Mouse (Mus musculus): ENCODE measurements around the gene Itga7. TPM values are rescaled to one million over a fixed set of nuclear protein-coding genes. Genes with fewer than 3 reads are reported as not detected.
"Not testable (repeated sequence)": the region's sequence is repeated elsewhere in the genome, so short reads cannot be mapped to it uniquely, and the experiment has no call there.

Itga7 gene
- total RNA-seq, 2 experiments from 2014 or later = 10.4 to 16.0 TPM

GRCm38 (mm10) chr10:128980644-128981365, 47.2 kb downstream of the Itga7 start:
- DNase-seq = no peak

GRCm38 (mm10) chr10:128989131-128989530, 55.5 kb downstream of the Itga7 start, which contains the start of gene Olfr9:
Gene Olfr9, plus strand, starts transcription at chr10:128989431.
- DNase-seq = not testable (repeated sequence)

- not testable (repeated sequence) for DNase-seq
Measured at GRCm38 (mm10) chr10:128990129-128990850, 56.7 kb downstream of the Itga7 start.

- DNase-seq = no peak
Measured at GRCm38 (mm10) chr10:128990994-128991393, 57.4 kb downstream of the Itga7 start.

GRCm38 (mm10) chr10:128995796-128996195, 62.2 kb downstream of the Itga7 start:
- no peak for DNase-seq

GRCm38 (mm10) chr10:128996523-128997040, 63.0 kb downstream of the Itga7 start:
- no peak for DNase-seq

- no peak for DNase-seq
Measured at GRCm38 (mm10) chr10:129004032-129004920, 70.7 kb downstream of the Itga7 start.

Other genes with a start within 250 kb of the Itga7 start
- gene Rab5b, start 237.6 kb upstream of the Itga7 start, total RNA-seq (2021) = 100 to 1,000 TPM; 111 to 125 TPM
- 1 to 10 TPM in 1 of 2 experiments, under 1 TPM in 1; 0.82 to 1.4 TPM for gene Pmel, start 229.6 kb upstream of the Itga7 start, total RNA-seq (2021)
- gene Cdk2, start 228.8 kb upstream of the Itga7 start, total RNA-seq (2021) = 10 to 100 TPM; 17.4 to 19.7 TPM
- gene Dgka, start 189.0 kb upstream of the Itga7 start, total RNA-seq (2021) = 10 to 100 TPM; 16.2 to 20.2 TPM
- 10 to 100 TPM; 20.8 to 21.9 TPM for gene Pym1, start 185.9 kb upstream of the Itga7 start, total RNA-seq (2021)
- 10 to 100 TPM; 39.7 to 57.0 TPM for gene Mmp19, start 142.9 kb upstream of the Itga7 start, total RNA-seq (2021)
- 10 to 100 TPM; 60.1 to 77.1 TPM for gene Dnajc14, start 129.8 kb upstream of the Itga7 start, total RNA-seq (2021)
- 1 to 10 TPM; 7.6 to 8.9 TPM for gene Tmem198b, start 129.4 kb upstream of the Itga7 start, total RNA-seq (2021)
- gene Sarnp, start 116.5 kb upstream of the Itga7 start, total RNA-seq (2021) = 10 to 100 TPM; 50.4 to 60.8 TPM
- 10 to 100 TPM; 41.8 to 43.8 TPM for gene Ormdl2, start 112.2 kb upstream of the Itga7 start, total RNA-seq (2021)
- gene Gdf11, start 42.1 kb upstream of the Itga7 start, total RNA-seq (2021) = 1 to 10 TPM; 1.7 to 2.3 TPM
- gene Cd63, start 32.8 kb upstream of the Itga7 start, total RNA-seq (2021) = 100 to 1,000 TPM; 285 to 398 TPM
- gene Rdh5, start 10.9 kb upstream of the Itga7 start, total RNA-seq (2021) = 10 to 100 TPM; 12.0 to 14.0 TPM
- gene Bloc1s1, start 9.8 kb upstream of the Itga7 start, total RNA-seq (2021) = 100 to 1,000 TPM; 187 to 198 TPM
- gene Mettl7b, start 27.2 kb downstream of the Itga7 start, total RNA-seq (2021) = under 1 TPM; 0.30 to 0.76 TPM
- not detected for gene Olfr9, start 55.6 kb downstream of the Itga7 start, total RNA-seq (2021)
- gene Olfr763, start 77.0 kb downstream of the Itga7 start, total RNA-seq (2021) = not detected
- not detected for gene Olfr764-ps1, start 106.1 kb downstream of the Itga7 start, total RNA-seq (2021)
- not detected for gene Olfr765, start 116.2 kb downstream of the Itga7 start, total RNA-seq (2021)
- gene Olfr766-ps1, start 135.2 kb downstream of the Itga7 start, total RNA-seq (2021) = not detected
- gene Olfr767, start 149.1 kb downstream of the Itga7 start, total RNA-seq (2021) = not detected
- not detected for gene Olfr768, start 165.6 kb downstream of the Itga7 start, total RNA-seq (2021)
- not detected for gene Olfr769, start 184.0 kb downstream of the Itga7 start, total RNA-seq (2021)
- not detected for gene Olfr770, start 205.2 kb downstream of the Itga7 start, total RNA-seq (2021)
- not detected for gene Olfr771, start 230.9 kb downstream of the Itga7 start, total RNA-seq (2021)
- not detected for gene Olfr772, start 244.1 kb downstream of the Itga7 start, total RNA-seq (2021)

Data from adrenal gland, postnatal 36 days (tissue).